Mouse (Mus musculus): ENCODE results near the gene Ms4a15. TPM values are rescaled to one million over a fixed set of nuclear protein-coding genes. Genes with fewer than 3 reads are reported as not detected.

The Ms4a15 gene
- not detected in 2 replicates for total RNA-seq (2023)

DNA sequence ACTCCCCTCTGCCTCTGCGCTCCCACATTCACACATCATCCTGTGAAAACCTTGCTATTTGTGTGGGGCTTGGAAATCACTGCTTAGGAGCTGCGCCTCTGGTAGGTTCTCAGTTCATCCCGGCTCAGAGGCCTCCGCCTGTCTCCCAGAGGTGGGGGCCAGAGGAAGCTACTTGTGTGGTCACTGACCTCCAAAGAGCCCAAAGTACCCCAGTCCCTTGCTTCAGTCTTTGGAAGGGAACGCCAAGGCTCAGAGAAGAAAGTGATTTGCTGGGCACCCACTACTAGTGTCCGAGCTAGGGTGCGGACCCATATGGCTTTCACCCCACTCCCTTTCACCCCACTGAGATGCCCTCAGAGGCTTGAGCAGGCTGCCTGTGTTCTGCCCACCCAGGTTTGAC, at the start of gene Ms4a15:
Ms4a15 (minus strand) TSS at position 101 of the 400 bp plus-strand sequence.

GRCm38 (mm10) chr19:11017891-11018290, 24.8 kb upstream of the Ms4a15 start, which contains the start of gene Ms4a18:
Gene Ms4a18, minus strand, starts transcription at chr19:11018031.

GRCm38 (mm10) chr19:10974238-10974865, 18.7 kb downstream of the Ms4a15 start, which contains the start of gene Ms4a10:
Gene Ms4a10, minus strand, starts transcription at chr19:10974670.

GRCm38 (mm10) chr19:10949112-10949511, 43.9 kb downstream of the Ms4a15 start, which contains the start of gene Ccdc86:
Gene Ccdc86, minus strand, starts transcription at chr19:10949266.

GRCm38 (mm10) chr19:10937110-10937563, 55.9 kb downstream of the Ms4a15 start, which contains the start of gene Ptgdr2:
Gene Ptgdr2, plus strand, starts transcription at chr19:10937160.

Other genes with a start within 250 kb of the Ms4a15 start
- gene Cd6, start 163.2 kb downstream of the Ms4a15 start, total RNA-seq (2023) = 1.7 and 2.6 TPM in 2 replicates
- 218 and 238 TPM in 2 replicates for gene Slc15a3, start 153.5 kb downstream of the Ms4a15 start, total RNA-seq (2023)
- 0.29 and 0.54 TPM in 2 replicates for gene Tmem132a, start 123.3 kb downstream of the Ms4a15 start, total RNA-seq (2023)
- 19.3 and 21.2 TPM in 2 replicates for gene Tmem109, start 111.2 kb downstream of the Ms4a15 start, total RNA-seq (2023)
- gene Prpf19, start 98.0 kb downstream of the Ms4a15 start, total RNA-seq (2023) = 51.2 and 52.9 TPM in 2 replicates
- not detected in 2 replicates for gene Zp1, start 72.6 kb downstream of the Ms4a15 start, total RNA-seq (2023)
- gene Ptgdr2, start 56.1 kb downstream of the Ms4a15 start, total RNA-seq (2023) = not detected in 2 replicates
- gene Ccdc86, start 44.0 kb downstream of the Ms4a15 start, total RNA-seq (2023) = 14.6 and 18.1 TPM in 2 replicates
- not detected in 2 replicates for gene Ms4a10, start 18.6 kb downstream of the Ms4a15 start, total RNA-seq (2023)
- gene Ms4a18, start 24.8 kb upstream of the Ms4a15 start, total RNA-seq (2023) = not detected in 2 replicates
- gene Ms4a8a, start 87.9 kb upstream of the Ms4a15 start, total RNA-seq (2023) = 20.2 and 28.3 TPM in 2 replicates
- not detected in 2 replicates for gene 1700017D01Rik, start 137.6 kb upstream of the Ms4a15 start, total RNA-seq (2023)
- not detected in 2 replicates for gene 1700025F22Rik, start 172.1 kb upstream of the Ms4a15 start, total RNA-seq (2023)
- gene Ms4a13, start 203.5 kb upstream of the Ms4a15 start, total RNA-seq (2023) = not detected in 2 replicates
- not detected in 2 replicates for gene Ms4a12, start 239.2 kb upstream of the Ms4a15 start, total RNA-seq (2023)

Measured in neutrophil, adult 65 days (primary cell).